Mouse (Mus musculus) regulatory T cell (primary cell): ENCODE results near the gene 4930442H23Rik.
"Not testable (repeated sequence)": the region's sequence is repeated elsewhere in the genome, so short reads cannot be mapped to it uniquely, and the experiment has no call there.

Experiments
- in situ Hi-C: fragments of 300-600 bp; cut with MboI, MseI; formaldehyde crosslinking; loops from one replicate; pipeline ENCODE4 v1.15.1; 2025; ENCODE audit warnings: high pct_unique_total_duplicates

Gene 4930442H23Rik

GRCm38 (mm10) chr10:81177958-81178712 lies 5.5 kb downstream of the 4930442H23Rik start:
- in situ Hi-C loops, result loop anchor here (5.0 to 10.0 kb wide), 2 partner anchors 41 to 1323 kb away; partner anchors contain the start of genes Ptbp1 and Zbtb7a

DNA sequence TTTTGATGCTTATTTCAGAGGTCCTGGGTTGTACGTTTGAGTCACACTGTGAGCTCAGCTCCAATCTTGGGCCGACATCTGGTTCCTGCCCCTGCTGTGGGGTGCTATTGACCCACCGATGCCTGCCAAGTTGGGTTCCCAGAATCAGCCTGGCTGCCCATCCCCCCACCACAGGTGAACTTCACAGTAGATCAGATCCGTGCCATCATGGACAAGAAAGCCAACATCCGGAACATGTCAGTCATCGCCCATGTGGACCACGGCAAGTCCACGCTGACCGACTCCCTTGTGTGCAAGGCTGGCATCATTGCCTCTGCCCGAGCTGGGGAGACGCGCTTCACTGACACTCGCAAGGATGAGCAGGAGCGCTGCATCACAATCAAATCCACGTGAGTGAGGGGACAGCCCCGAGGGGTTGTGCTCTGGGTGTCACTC lies 6.1 kb downstream of the 4930442H23Rik start:
- in situ Hi-C loops, result loop anchor here (5.0 to 10.0 kb wide), 2 partner anchors 40 to 1323 kb away; partner anchors contain the start of genes Ptbp1 and Zbtb7a

GRCm38 (mm10) chr10:81176466-81177271 lies 7.0 kb downstream of the 4930442H23Rik start, which contains the start of gene Eef2:
Gene Eef2, plus strand, starts transcription at chr10:81176631.
- in situ Hi-C loops, result loop anchor here (5.0 to 10.0 kb wide), 2 partner anchors 39 to 1322 kb away; partner anchors contain the start of genes Ptbp1 and Zbtb7a

DNA sequence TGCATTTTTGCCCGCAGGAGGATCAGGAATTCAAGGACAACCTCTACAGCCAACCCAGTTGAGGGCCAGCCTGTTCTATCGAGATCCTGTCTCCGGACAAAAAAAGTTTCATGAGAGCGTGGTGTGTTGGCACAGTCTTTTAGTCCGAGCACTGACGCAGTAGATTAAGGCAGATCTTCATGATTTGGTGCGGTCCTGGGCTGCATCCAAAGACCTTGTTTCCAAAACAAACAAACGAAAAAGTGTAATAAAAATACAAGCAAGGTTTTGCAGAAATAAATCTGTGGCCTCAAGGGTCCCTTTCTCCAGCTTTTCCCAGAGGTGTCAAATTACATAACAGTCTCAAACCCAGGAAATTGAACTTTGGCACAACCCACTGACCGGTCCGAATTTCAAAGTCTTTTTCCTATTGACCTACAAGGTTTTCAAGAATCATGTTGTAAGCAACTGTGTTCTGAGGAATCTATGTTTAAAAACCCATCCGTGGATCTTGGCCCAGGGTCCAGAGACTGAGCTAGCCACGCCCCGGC lies 7.6 kb downstream of the 4930442H23Rik start:
- in situ Hi-C loops, result loop anchor here (5.0 to 10.0 kb wide), 2 partner anchors 39 to 1321 kb away; partner anchors contain the start of genes Ptbp1 and Zbtb7a

GRCm38 (mm10) chr10:81175345-81175701 lies 8.3 kb downstream of the 4930442H23Rik start:
- in situ Hi-C loops, result loop anchor here (5.0 to 10.0 kb wide), 2 partner anchors 38 to 1321 kb away; partner anchors contain the start of genes Ptbp1 and Zbtb7a

DNA sequence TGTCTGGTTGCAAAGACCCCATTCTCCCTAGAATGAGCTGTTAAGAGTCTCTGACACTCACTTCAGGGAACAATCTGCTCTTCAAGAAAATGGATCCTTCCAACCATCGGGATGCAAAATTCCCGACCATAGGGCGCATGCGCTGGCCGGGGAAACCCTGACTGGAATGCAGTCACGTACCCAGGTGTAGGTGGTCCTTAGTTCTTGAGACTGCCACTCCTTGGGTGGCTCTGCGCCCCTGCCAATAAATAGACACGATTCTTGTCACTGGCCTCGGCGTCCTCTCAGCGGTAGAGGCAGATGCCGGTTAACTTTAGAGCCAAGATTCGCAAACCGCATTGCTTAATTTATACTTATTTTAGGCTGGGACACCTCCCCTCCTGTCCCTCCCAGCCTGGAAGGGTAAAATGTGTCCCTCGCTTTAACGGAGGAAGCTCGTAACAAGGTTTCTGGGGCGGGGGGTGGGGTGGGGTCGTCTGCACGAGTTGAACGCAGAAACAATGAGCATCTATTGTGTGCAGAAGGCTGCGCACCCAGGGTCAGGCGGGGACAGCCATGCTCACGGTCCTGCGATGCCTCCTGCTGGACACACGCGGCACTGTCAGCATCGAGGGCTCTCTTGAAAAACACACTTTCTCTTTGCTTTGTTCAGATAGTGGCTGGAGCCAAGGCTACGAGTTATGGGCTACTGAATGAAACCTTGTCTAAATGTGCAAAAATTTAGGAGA lies 8.9 kb downstream of the 4930442H23Rik start:
- in situ Hi-C loops, result loop anchor here (5.0 to 10.0 kb wide), 2 partner anchors 37 to 1320 kb away; partner anchors contain the start of genes Ptbp1 and Zbtb7a

DNA sequence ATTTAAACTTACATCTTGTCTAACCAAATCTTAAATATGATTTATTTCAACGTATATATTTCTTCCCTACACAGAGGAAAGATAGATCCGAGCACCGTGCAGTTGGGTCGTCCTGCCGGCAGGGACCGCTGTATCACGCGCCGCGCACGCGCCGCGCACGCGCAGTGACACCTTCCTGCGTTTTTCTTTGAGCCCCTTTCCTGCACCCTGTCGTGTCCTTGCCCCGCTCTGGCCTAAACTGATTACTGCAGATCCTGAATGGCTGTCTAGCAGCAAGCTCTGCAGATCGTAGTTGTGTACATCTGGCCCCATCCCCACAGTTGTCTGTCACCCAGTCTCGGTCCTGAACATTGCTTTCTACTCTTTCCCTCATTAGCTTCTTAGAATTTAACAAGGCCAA lies 10.5 kb downstream of the 4930442H23Rik start:
- in situ Hi-C loops, result loop anchor here (10.0 kb wide), 1 partner anchor 1318 kb away; the partner anchor contains the start of gene Ptbp1

DNA sequence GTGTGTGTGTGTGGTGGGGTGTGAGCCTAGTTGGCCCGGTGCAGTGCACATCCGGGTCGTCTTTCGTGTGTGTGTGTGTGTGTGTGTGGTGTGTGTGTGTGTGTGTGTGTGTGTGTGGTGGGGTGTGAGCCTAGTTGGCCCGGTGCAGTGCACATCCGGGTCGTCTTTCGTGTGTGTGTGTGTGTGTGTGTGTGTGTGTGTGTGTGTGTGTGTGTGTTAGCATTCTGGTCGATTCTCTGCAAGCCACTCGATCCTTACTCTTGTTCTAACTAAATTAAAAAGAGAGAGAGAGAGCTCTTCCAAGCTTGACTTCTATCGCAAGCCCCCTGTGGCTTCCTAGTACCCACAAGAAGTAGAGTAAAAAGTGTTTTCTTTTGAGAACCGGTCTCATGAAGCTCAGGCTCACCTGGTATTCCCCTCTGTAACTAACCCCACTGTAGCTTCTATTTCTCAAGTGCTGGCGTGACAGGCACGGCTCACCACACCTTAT lies 14.2 kb downstream of the 4930442H23Rik start:
- in situ Hi-C loops, result not testable (repeated sequence)

GRCm38 (mm10) chr10:81168521-81169244 lies 15.0 kb downstream of the 4930442H23Rik start:
- in situ Hi-C loops, result no loop called here

DNA sequence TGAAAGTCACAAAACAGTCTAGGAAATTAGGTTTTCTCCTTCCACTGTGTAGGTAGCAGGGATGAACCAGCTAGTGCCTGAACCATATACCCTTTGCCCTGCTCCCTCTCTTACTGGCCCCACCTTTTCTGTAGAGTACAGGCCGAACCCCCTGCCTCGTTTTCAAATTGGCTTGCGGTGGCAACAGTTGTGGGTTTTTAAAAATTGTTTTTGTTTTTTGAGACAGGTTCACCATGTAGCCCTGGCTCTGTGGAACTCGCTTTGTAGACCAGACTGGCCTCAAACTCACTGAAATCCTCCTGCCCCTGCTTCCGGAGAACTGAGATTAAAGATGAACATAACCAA lies 15.6 kb downstream of the 4930442H23Rik start:
- in situ Hi-C loops, result no loop called here

- in situ Hi-C loops, result no loop called here
These were observed 16.2 kb downstream of the 4930442H23Rik start, which contains the start of gene Pias4 for GRCm38 (mm10) chr10:81167200-81168086. Gene Pias4, minus strand, starts transcription at chr10:81167923.

GRCm38 (mm10) chr10:81165118-81165517 lies 18.5 kb downstream of the 4930442H23Rik start:
- in situ Hi-C loops, result no loop called here

DNA sequence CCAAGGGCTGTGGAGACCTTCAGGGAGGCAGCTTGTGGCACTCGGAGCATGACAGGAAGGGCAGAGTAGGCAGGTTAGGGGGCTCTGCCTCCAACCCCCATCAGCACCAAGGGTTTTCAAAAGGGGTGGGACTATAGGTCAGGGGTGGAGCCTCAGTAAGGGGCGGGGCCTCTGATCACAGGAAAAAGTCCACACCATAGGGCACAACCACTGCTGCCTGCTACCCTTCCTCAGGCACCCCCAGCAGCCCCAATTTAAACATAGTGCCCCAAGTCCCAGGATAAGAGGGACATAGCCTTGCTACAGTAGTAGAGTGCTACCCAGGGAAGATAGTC lies 21.4 kb downstream of the 4930442H23Rik start:
- in situ Hi-C loops, result no loop called here

GRCm38 (mm10) chr10:81161602-81162317 lies 21.9 kb downstream of the 4930442H23Rik start:
- in situ Hi-C loops, result no loop called here

- in situ Hi-C loops, result no loop called here
These were observed 28.9 kb downstream of the 4930442H23Rik start for GRCm38 (mm10) chr10:81154736-81155135.

DNA sequence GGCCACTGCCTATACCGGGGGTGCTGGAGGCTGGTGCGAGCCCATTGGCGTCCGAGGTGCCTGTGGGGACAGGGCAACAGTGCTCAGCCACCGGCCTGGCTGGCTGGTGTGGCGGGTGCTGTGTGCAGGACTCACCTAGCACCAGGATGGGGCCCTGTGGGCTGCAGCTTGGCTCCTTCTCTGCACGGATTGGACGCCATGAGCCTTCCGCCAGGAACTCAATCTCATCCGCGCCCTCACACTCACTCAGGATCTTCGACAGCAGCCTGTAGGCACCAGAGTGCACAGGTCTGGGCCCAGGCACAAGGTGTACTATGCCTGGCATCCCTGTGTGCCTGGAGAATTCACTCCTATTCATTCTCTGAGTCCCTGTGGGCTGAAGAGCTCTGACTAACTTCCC lies 29.3 kb downstream of the 4930442H23Rik start:
- in situ Hi-C loops, result no loop called here

DNA sequence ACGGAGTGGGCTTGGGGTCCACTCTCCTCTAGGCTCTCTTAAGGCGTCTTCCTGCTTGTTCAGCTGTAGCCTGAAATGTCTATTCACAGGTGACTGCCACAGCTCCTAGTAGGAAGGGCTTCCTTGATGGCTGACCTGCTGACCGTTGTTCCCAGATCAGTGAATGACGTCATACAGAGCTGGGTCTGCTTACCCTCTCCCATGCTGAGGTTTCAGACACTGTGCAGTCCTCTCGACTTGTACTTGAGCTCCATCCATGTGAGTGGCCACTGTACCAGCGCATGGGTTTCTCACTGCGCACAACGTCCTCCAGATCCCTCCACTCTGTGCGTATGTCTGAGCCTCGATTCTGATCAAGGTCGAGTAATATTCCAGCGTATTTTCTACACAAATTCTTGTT lies 31.0 kb downstream of the 4930442H23Rik start:
- in situ Hi-C loops, result no loop called here

GRCm38 (mm10) chr10:81151261-81151660 lies 32.4 kb downstream of the 4930442H23Rik start:
- in situ Hi-C loops, result no loop called here

GRCm38 (mm10) chr10:81146296-81146695 lies 37.4 kb downstream of the 4930442H23Rik start:
- in situ Hi-C loops, result no loop called here
